Mouse (Mus musculus) embryonic facial prominence, embryonic 10.5 days (tissue): ENCODE results near the gene Itpk1. TPM values are rescaled to one million over a fixed set of nuclear protein-coding genes. Genes with fewer than 3 reads are reported as not detected.
A peak's percentile ranks its signal among the peaks of the same experiment; 100 is the strongest.

ENCODE experiments used
- DNase-seq: peaks from one replicate; pipeline ENCODE4 v3.0.0-alpha.2; 2017; ENCODE audit warnings: low spot score
- H3K27ac ChIP-seq: fragments of 300-500 bp; sonication (generic); replicated peaks from 2 replicates; pipeline ENCODE4 v1.5.1; 2016; ENCODE audit warnings: mild to moderate bottlenecking
- H3K27me3 ChIP-seq: fragments of 300-500 bp; sonication (generic); replicated peaks from 2 replicates; pipeline ENCODE4 v1.6.1; 2016; ENCODE audit warnings: low read depth, mild to moderate bottlenecking; ENCODE audit not compliant: poor library complexity, severe bottlenecking
- H3K36me3 ChIP-seq: fragments of 300-500 bp; sonication (generic); replicated peaks from 2 replicates; pipeline ENCODE4 v1.6.1; 2016; ENCODE audit warnings: mild to moderate bottlenecking, moderate library complexity
- H3K4me1 ChIP-seq: fragments of 300-500 bp; sonication (generic); 2 replicates; pipeline ENCODE4 v1.6.1; 2016
- H3K4me3 ChIP-seq: fragments of 300-500 bp; sonication (generic); 2 replicates; pipeline ENCODE4 v1.5.1; 2016; ENCODE audit warnings: mild to moderate bottlenecking, moderate library complexity
- H3K9me3 ChIP-seq: fragments of 300-500 bp; sonication (generic); 2 replicates; pipeline ENCODE4 v1.6.1; 2016; ENCODE audit warnings: mild to moderate bottlenecking
- WGBS: fragments of 180-500 bp; shearing (Covaris S2); methylation state at CpG from one replicate; pipeline ENCODE4 v1.1.7; 2016; 5-methylcytosine and 5-hydroxymethylcytosine counted together
- polyA plus RNA-seq: library from polyadenylated mRNA; unstranded; fragments of >200 nt; fragmentation: Nextera tagmentation; extraction: Ambion mirVana; gene quantifications from 2 replicates; pipeline ENCODE4 v1.2.1, GENCODE M21; 2016

Gene Itpk1
- polyA plus RNA-seq, 1 experiment from 2014 or later = 13.7 TPM

DNA sequence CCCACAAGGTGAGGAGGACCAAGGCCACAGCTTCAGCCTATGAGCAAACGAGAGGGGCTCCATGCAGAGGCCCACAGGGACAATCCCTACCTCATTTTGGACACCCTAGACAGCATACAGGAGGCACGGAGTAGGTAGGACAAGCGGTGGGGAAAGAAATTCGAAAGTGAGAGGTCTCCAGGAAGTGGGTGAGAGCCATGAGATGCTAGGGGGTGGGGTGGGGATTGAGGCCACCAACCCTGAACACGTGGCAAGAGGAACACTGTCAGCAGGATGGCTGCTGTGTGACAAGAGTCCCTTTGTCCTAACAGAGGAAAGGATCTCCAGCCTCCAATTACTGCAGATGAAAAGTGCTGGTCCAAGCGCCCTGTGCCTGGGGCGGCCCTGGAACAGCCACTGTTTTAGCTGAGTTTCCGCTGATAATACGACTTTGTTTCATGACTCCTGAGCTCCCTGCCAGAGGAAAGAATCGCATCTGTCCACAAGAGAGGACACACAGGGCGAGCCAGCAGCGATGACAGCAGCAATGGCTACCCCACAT is 82.4 kb downstream of the Itpk1 start:
- peak; percentile 31 for DNase-seq
- peaks cover 54% of the 10 kb centered on the region for H3K4me1 ChIP-seq
- no peaks in the 10 kb centered on the region for H3K36me3 ChIP-seq
- WGBS = 37% methylated on average over 12 of the region's 12 CpGs
- H3K27ac ChIP-seq = peak overlapping the region; percentile 64; the same call in 1 of the 2 replicates
- no peaks in the 10 kb centered on the region for H3K27me3 ChIP-seq
- no peaks in the 10 kb centered on the region for H3K9me3 ChIP-seq
- H3K4me3 ChIP-seq = no peak overlapping the region

DNA sequence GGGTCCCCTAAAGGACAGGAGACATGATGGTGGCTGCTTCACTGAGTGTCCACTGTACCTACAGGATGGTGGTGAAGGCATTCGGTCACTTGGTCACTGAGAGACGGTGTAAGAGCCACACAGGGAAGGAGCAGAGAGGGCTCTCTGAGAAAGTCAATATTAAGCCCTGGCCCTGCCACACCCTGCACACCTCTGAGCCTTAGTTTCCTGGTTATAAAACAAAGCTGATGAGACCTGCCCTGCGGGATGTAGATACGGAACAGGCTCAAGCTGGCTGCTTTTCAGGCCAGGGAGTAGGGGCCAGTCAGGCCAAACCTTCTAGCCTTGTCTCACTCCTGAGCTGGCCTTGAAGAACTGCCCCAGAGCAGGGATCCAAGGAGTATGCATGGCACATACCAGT is 82.9 kb downstream of the Itpk1 start:
- no peak overlapping the region for H3K4me3 ChIP-seq
- no peaks in the 10 kb centered on the region for H3K36me3 ChIP-seq
- peaks cover 56% of the 10 kb centered on the region for H3K4me1 ChIP-seq
- no peaks in the 10 kb centered on the region for H3K27me3 ChIP-seq
- 89% methylated on average over 4 of the region's 4 CpGs for WGBS
- H3K27ac ChIP-seq = peak overlapping the region; percentile 64; the same call in 1 of the 2 replicates
- DNase-seq = no peak
- no peaks in the 10 kb centered on the region for H3K9me3 ChIP-seq

- Histone ChIP-seq H3K27ac (no peak overlapping the region), H3K4me1 (peaks cover 58% of the 10 kb centered on the region)
- 87% methylated on average over 4 of the region's 4 CpGs for WGBS
Observed at GRCm38 (mm10) chr12:102621205-102621604, 83.5 kb downstream of the Itpk1 start.

DNA sequence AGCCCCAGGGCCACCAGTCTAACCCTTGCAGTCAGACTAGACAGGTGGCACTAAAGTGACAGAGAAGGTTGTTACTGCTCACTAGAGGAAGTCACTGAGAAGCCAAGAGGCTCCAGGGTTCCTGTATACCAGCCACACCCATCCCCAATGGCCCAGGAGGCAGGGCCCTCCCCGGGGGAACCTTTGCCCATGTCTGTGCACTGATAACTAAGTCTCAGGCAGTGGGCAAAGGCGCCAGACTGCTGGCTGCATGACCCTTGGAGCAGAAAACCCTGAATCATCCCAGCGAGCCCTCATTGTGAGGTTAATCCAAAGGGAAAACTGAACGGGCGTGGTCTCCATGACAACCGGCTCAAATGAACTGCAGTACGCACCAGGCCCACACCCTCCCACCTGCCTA is 84.8 kb downstream of the Itpk1 start:
- 74% methylated on average over 7 of the region's 7 CpGs for WGBS
- H3K27ac ChIP-seq = 0 out of 2 replicates have a peak overlapping the region, but pooled peaks have one; percentile 7
- no peak overlapping the region for H3K4me3 ChIP-seq

More at GRCm38 (mm10) chr12:102621205-102621604, 83.5 kb downstream of the Itpk1 start:
- Histone ChIP-seq H3K36me3 (no peaks in the 10 kb centered on the region), H3K27me3 (no peaks in the 10 kb centered on the region), H3K9me3 (no peaks in the 10 kb centered on the region), H3K4me3 (no peak overlapping the region)
- no peak for DNase-seq

DNA sequence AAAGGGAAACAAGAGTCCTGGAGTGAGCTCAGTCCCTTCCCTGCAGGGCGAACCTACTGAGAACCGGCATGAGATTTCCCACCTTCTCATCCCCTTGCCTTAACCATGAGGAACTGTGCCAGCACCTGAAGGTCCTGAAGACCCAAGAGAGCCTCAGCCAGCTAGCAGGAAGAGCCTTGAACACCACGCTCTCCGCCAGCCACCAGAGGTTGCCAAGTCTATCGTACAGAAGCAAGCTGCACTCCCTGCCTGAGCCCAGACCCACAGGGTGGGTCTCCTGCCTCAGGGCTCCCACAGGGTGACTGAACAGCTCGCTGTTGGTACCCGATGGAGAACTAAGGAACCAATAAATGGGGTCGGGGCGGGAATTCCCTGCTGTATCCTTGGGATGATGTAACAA is 86.6 kb downstream of the Itpk1 start:
- no peak overlapping the region for H3K27ac ChIP-seq
- no peak for DNase-seq
- peaks cover 51% of the 10 kb centered on the region for H3K4me1 ChIP-seq
- WGBS = 62% methylated on average over 9 of the region's 9 CpGs
- no peak overlapping the region for H3K4me3 ChIP-seq
- no peaks in the 10 kb centered on the region for H3K36me3 ChIP-seq
- H3K27me3 ChIP-seq = no peaks in the 10 kb centered on the region
- no peaks in the 10 kb centered on the region for H3K9me3 ChIP-seq

More for the DNA sequence above, 84.8 kb downstream of the Itpk1 start:
- Histone ChIP-seq H3K9me3 (no peaks in the 10 kb centered on the region), H3K36me3 (no peaks in the 10 kb centered on the region), H3K4me1 (peaks cover 60% of the 10 kb centered on the region), H3K27me3 (no peaks in the 10 kb centered on the region)
- DNase-seq = no peak

GRCm38 (mm10) chr12:102616843-102617519 is 87.7 kb downstream of the Itpk1 start:
- Histone ChIP-seq H3K9me3 (no peaks in the 10 kb centered on the region), H3K36me3 (no peaks in the 10 kb centered on the region), H3K4me1 (peaks cover 40% of the 10 kb centered on the region), H3K27me3 (no peaks in the 10 kb centered on the region), H3K4me3 (no peak overlapping the region), H3K27ac (peak overlapping the region; percentile 21)
- WGBS = 44% methylated on average over 7 of the region's 7 CpGs
- DNase-seq = peak; percentile 49

DNA sequence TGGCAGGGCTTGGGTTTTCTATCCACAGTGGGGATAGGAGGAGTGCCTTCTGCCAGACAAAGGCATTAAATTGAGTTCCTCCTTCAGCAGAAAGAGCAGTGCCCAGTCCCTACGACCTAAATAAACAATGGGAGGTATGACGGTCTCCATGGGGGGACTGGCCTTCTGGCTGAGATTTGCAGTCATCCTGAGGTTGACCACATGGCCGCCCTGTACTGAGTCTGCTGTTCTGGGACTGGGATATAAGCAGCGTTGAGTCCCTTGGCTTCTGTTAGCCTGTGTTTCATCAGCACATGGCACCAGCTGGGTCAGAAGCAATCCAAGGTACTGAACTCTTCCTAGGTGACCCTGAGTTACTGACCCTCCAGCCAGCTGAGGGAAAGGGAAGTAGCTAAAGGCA is 88.5 kb downstream of the Itpk1 start:
- H3K36me3 ChIP-seq = no peaks in the 10 kb centered on the region
- 68% methylated on average over 4 of the region's 4 CpGs for WGBS
- no peak for DNase-seq
- H3K4me3 ChIP-seq = no peak overlapping the region
- peaks cover 37% of the 10 kb centered on the region for H3K4me1 ChIP-seq
- H3K27me3 ChIP-seq = no peaks in the 10 kb centered on the region
- no peaks in the 10 kb centered on the region for H3K9me3 ChIP-seq
- peak overlapping the region; percentile 21 for H3K27ac ChIP-seq

- H3K27me3 ChIP-seq = no peaks in the 10 kb centered on the region
- WGBS = 86% methylated on average over 4 of the region's 4 CpGs
- 0 out of 2 replicates have a peak, but pooled peaks cover 7% of the 10 kb centered on the region for H3K36me3 ChIP-seq
- peaks cover 26% of the 10 kb centered on the region for H3K4me1 ChIP-seq
- DNase-seq = no peak
- H3K4me3 ChIP-seq = no peak overlapping the region
- H3K27ac ChIP-seq = no peak overlapping the region
- no peaks in the 10 kb centered on the region for H3K9me3 ChIP-seq
Observed at GRCm38 (mm10) chr12:102613411-102613810, 91.3 kb downstream of the Itpk1 start.

DNA sequence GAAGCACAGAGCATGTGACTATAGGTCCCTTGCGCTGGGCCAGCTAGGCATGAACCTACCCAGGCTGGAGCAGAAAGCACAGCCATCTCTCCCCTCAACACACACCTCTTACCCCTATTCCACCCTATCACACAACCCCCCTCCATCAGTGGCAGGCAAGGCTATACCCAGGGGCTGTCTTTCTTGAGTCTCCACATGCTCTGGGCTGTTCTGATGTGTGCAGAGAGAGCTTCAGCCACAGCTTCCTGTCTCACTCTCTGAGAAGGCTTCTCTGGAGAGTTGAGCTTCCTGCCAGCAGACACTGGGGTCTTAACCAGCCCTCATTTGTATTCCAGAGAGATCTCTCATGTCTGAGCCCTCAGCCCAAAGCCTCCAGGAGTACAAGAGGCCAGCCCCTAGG is 92.3 kb downstream of the Itpk1 start:
- H3K9me3 ChIP-seq = no peaks in the 10 kb centered on the region
- 0 out of 2 replicates have a peak, but pooled peaks cover 7% of the 10 kb centered on the region for H3K36me3 ChIP-seq
- no peak overlapping the region for H3K4me3 ChIP-seq
- 97% methylated on average over 1 of the region's 1 CpGs for WGBS
- H3K27me3 ChIP-seq = no peaks in the 10 kb centered on the region
- no peak overlapping the region for H3K27ac ChIP-seq
- peaks cover 22% of the 10 kb centered on the region for H3K4me1 ChIP-seq
- DNase-seq = no peak

GRCm38 (mm10) chr12:102610927-102611326 is 93.8 kb downstream of the Itpk1 start:
- Histone ChIP-seq H3K4me3 (no peak overlapping the region), H3K27me3 (no peaks in the 10 kb centered on the region), H3K27ac (no peak overlapping the region), H3K36me3 (0 out of 2 replicates have a peak, but pooled peaks cover 7% of the 10 kb centered on the region), H3K9me3 (no peaks in the 10 kb centered on the region), H3K4me1 (peaks cover 8% of the 10 kb centered on the region)
- DNase-seq = no peak
- 95% methylated on average over 8 of the region's 8 CpGs for WGBS

- H3K27me3 ChIP-seq = no peaks in the 10 kb centered on the region
- DNase-seq = no peak
- H3K4me3 ChIP-seq = no peak overlapping the region
- H3K4me1 ChIP-seq = peaks cover 15% of the 10 kb centered on the region
- H3K9me3 ChIP-seq = no peaks in the 10 kb centered on the region
- peaks cover 10% of the 10 kb centered on the region; the same call in 1 of the 2 replicates for H3K36me3 ChIP-seq
- no peak overlapping the region for H3K27ac ChIP-seq
- 77% methylated on average over 11 of the region's 11 CpGs for WGBS
Observed at GRCm38 (mm10) chr12:102607808-102608517, 96.8 kb downstream of the Itpk1 start.

- 90% methylated on average over 8 of the region's 8 CpGs for WGBS
- H3K9me3 ChIP-seq = no peaks in the 10 kb centered on the region
- H3K27me3 ChIP-seq = no peaks in the 10 kb centered on the region
Observed at GRCm38 (mm10) chr12:102607066-102607465, 97.7 kb downstream of the Itpk1 start.

More at GRCm38 (mm10) chr12:102607066-102607465, 97.7 kb downstream of the Itpk1 start:
- no peak overlapping the region for H3K27ac ChIP-seq
- H3K36me3 ChIP-seq = peaks cover 10% of the 10 kb centered on the region; the same call in 1 of the 2 replicates
- peaks cover 24% of the 10 kb centered on the region for H3K4me1 ChIP-seq
- no peak for DNase-seq
- H3K4me3 ChIP-seq = no peak overlapping the region
